Mouse (Mus musculus) hindbrain, embryonic 11.5 days (tissue): ENCODE measurements around the gene Pawr. TPM values are rescaled to one million over a fixed set of nuclear protein-coding genes. Genes with fewer than 3 reads are reported as not detected.

Experiments
- ATAC-seq: fragments of 200-750 bp; cut with Nextera tagmentation; 2 replicates; pipeline ENCODE4 v1.8.0; 2017; ENCODE audit warnings: mild to moderate bottlenecking, moderate TSS enrichment, moderate library complexity; ENCODE audit not compliant: low FRiP score
- DNase-seq: peaks from one replicate; pipeline ENCODE4 v3.0.0-alpha.2; 2015; ENCODE audit warnings: low spot score
- H3K27ac ChIP-seq: fragments of 300-500 bp; sonication (generic); 2 replicates; pipeline ENCODE4 v1.5.1; 2014; ENCODE audit warnings: mild to moderate bottlenecking, low read depth, low read length
- H3K27me3 ChIP-seq: fragments of 300-500 bp; sonication (generic); 2 replicates; pipeline ENCODE4 v1.6.1; 2014; ENCODE audit warnings: mild to moderate bottlenecking, low read length, moderate library complexity, mixed read lengths; ENCODE audit not compliant: control insufficient read depth, insufficient read depth
- H3K36me3 ChIP-seq: fragments of 300-500 bp; sonication (generic); 2 replicates; pipeline ENCODE4 v1.6.1; 2014; ENCODE audit warnings: mild to moderate bottlenecking, low read length, moderate library complexity, mixed read lengths; ENCODE audit not compliant: control insufficient read depth, insufficient read depth
- H3K4me1 ChIP-seq: fragments of 300-500 bp; sonication (generic); replicated peaks from 2 replicates; pipeline ENCODE4 v1.6.1; 2014; ENCODE audit warnings: low read length, mixed read lengths; ENCODE audit not compliant: control insufficient read depth, insufficient read depth
- H3K4me2 ChIP-seq: fragments of 300-500 bp; sonication (generic); replicated peaks from 2 replicates; pipeline ENCODE4 v1.6.1; 2014; ENCODE audit warnings: mild to moderate bottlenecking, low read depth, low read length
- H3K4me3 ChIP-seq: fragments of 300-500 bp; sonication (generic); 2 replicates; pipeline ENCODE4 v1.5.1; 2014; ENCODE audit warnings: low read depth, low read length
- H3K9ac ChIP-seq: fragments of 300-500 bp; sonication (generic); 2 replicates; pipeline ENCODE4 v1.6.1; 2014; ENCODE audit warnings: low read depth, low read length
- H3K9me3 ChIP-seq: fragments of 300-500 bp; sonication (generic); 2 replicates; pipeline ENCODE4 v1.6.1; 2016; ENCODE audit warnings: low read length; ENCODE audit not compliant: control insufficient read depth
- WGBS: fragments of 180-500 bp; shearing (Covaris S2); extraction: QIAGEN DNeasy Blood & Tissue Kit; methylation state at CpG from one replicate; pipeline ENCODE4 v1.1.7; 2014; 5-methylcytosine and 5-hydroxymethylcytosine counted together
- polyA plus RNA-seq: library from polyadenylated mRNA; unstranded; fragments of >200 nt; fragmentation: Nextera tagmentation; extraction: Ambion mirVana; gene quantifications from 2 replicates; pipeline ENCODE4 v1.2.1, GENCODE M21; 2014

Gene Pawr
- polyA plus RNA-seq, 1 experiment from 2014 or later, result 13.0 TPM

DNA sequence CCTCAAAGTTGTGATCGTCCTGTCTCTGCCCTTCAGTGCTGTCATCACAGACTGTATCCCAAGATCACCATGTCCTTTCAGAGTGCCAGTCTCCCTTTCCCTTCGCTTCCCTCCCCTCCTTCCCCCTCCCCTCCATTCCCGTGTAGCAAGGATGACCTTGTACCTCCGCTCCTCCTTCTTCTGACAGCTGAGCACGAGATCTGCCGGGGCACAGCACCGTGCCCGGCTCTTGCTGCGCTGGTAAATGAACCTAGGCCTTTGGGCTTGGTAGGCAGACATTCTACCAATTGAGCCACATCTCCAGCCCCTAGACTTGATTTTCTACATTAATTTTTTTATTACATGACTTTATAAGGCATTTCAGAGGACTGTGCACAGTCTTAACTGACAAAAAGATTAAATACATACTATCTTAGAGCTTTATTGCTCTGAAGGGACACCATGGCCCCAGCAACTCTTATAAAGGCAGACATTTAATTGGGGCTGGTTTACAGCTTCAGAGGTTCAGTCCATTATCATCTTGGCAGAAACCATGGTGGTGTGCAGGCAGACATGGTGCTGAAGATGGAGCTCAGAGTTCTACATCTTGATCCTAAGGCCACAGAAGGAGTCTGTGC lies 52.3 kb downstream of the Pawr start:
- WGBS, result 82% methylated on average over 9 of the region's 9 CpGs
- Histone ChIP-seq H3K27me3 (no peaks in the 10 kb centered on the region), H3K4me1 (no peaks in the 10 kb centered on the region; the same call in none of the 2 replicates), H3K9me3 (no peaks in the 10 kb centered on the region), H3K36me3 (no peaks in the 10 kb centered on the region), H3K4me3 (no peak overlapping the region), H3K27ac (no peak overlapping the region), H3K4me2 (no peak overlapping the region), H3K9ac (no peak overlapping the region)
- ATAC-seq, result no peak
- no peak for DNase-seq

DNA sequence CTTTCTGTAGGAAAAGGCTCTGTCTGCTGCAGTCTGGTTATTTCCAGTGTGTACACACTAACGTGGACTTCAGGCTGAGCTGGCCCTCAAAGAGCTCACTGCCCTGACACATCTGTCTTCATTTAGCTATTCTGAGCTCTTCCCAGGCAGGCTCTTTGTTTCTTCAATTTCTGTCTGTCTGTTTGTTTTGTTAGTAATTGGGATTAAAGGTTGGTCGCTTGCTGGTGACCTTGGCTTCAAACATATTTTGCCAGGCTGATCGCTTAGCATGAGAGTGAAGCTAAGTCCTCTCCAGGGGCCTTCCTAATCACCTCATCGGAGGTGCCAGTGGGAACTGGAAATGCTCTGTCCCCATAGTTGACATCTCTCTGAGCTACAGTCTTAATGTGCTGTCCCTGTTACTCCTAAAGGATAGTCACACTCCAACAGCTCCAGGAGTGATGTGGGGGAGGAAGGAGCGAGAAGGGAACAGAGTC lies 53.6 kb downstream of the Pawr start:
- WGBS, result 40% methylated on average over 5 of the region's 5 CpGs
- Histone ChIP-seq H3K4me1 (no peaks in the 10 kb centered on the region; the same call in none of the 2 replicates), H3K9me3 (no peaks in the 10 kb centered on the region), H3K9ac (no peak overlapping the region), H3K4me2 (no peak overlapping the region), H3K27ac (no peak overlapping the region), H3K27me3 (no peaks in the 10 kb centered on the region), H3K4me3 (no peak overlapping the region), H3K36me3 (no peaks in the 10 kb centered on the region)
- ATAC-seq (no peak), DNase-seq (no peak)

DNA sequence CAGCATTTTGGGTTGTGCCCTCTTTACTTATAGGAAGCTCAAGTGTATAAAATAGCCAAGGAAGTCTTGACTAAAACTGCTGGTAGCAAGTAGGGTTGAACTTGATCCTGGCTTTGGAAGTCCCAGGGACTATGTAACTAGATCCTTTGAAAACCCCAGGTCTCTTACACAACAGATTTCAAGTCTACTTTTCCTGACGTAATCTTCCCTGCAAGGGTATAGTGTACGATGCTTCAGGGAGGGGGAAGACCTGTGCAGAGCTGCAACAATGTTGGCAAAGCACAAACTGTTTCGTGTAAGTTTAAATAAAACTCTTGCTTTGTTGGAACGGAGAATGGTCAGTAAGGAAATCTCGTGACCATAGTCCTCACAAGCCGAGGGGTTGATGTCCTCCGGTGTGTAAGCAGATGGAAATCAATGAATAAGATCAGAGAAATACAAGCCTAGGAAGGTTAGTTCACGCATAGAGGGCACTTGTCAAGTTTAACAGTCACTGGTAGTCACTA lies 56.5 kb downstream of the Pawr start:
- WGBS, result 74% methylated on average over 8 of the region's 8 CpGs
- Histone ChIP-seq H3K27ac (no peak overlapping the region), H3K36me3 (no peaks in the 10 kb centered on the region), H3K4me1 (no peaks in the 10 kb centered on the region; the same call in none of the 2 replicates), H3K4me2 (no peak overlapping the region), H3K4me3 (no peak overlapping the region), H3K9ac (no peak overlapping the region), H3K9me3 (no peaks in the 10 kb centered on the region), H3K27me3 (no peaks in the 10 kb centered on the region)
- ATAC-seq, result no peak
- no peak for DNase-seq

DNA sequence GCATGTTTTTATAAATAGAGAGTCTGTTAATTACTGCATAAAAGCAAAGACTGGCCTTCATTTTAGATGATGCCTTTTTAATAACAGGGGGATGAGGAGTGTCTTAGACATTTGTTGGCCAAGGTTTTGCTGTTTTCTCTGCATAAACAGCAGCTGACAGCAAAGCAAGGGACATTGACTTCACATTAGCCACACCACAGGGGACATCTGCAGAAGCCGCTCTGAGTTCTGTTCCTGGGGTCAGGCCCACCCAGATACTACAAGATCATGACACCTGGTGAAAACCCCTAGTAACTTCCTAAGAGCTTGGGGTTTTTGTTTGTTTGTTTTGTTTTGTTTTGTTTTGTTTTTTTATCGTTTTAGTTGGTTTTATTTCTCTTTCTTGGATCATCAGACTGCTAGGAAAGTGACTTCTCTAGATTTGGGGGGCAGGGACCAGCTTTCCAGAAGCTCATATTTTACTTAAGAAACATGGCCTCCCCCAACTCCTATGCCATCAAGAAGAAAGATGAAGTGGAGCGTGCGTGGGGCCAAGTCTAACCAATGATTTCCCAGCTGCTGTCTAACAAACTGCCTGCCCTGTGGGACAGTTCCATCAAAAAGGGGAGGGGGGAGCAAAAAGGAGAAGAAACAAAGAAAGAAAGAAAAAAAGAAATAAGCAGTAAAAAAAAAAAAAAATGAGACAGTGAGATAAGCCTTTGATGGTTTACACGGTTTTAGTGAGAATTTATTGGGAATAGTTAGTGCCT lies 57.4 kb downstream of the Pawr start:
- no peak overlapping the region for H3K4me3 ChIP-seq
- no peaks in the 10 kb centered on the region for H3K9me3 ChIP-seq
- 0 out of 2 replicates have a peak, but pooled peaks have one; percentile 51 for ATAC-seq
- no peaks in the 10 kb centered on the region; the same call in none of the 2 replicates for H3K4me1 ChIP-seq
- no peaks in the 10 kb centered on the region for H3K27me3 ChIP-seq
- H3K27ac ChIP-seq, result no peak overlapping the region
- no peak overlapping the region for H3K4me2 ChIP-seq
- H3K9ac ChIP-seq, result no peak overlapping the region
- DNase-seq, result peak; percentile 25
- WGBS, result 36% methylated on average over 5 of the region's 5 CpGs
- no peaks in the 10 kb centered on the region for H3K36me3 ChIP-seq

DNA sequence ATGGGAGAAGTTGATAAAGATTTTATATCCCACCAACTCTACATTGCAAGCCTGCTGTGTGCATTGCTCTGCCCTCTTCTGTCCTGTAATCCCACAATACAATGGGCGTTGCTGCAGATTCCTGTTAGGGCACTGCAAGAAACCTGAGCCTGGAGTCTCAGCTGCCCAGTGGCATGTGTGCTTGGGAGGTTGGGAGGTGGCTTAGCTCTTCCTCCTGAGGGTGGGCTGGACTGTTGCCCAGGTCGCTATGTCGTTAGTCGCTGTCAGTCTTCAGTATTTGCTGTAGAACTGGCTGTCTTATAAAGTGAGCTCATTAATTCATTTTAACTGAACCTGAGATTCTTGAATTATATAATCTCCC lies 58.0 kb downstream of the Pawr start:
- Histone ChIP-seq H3K9ac (no peak overlapping the region), H3K4me3 (no peak overlapping the region), H3K27ac (0 out of 2 replicates have a peak overlapping the region, but pooled peaks have one; percentile 24), H3K27me3 (no peaks in the 10 kb centered on the region), H3K4me2 (no peak overlapping the region), H3K4me1 (no peaks in the 10 kb centered on the region; the same call in none of the 2 replicates), H3K9me3 (no peaks in the 10 kb centered on the region), H3K36me3 (no peaks in the 10 kb centered on the region)
- WGBS, result 30% methylated on average over 4 of the region's 4 CpGs
- DNase-seq (peak; percentile 28), ATAC-seq (peak; percentile 61; the same call in 1 of the 2 replicates)

DNA sequence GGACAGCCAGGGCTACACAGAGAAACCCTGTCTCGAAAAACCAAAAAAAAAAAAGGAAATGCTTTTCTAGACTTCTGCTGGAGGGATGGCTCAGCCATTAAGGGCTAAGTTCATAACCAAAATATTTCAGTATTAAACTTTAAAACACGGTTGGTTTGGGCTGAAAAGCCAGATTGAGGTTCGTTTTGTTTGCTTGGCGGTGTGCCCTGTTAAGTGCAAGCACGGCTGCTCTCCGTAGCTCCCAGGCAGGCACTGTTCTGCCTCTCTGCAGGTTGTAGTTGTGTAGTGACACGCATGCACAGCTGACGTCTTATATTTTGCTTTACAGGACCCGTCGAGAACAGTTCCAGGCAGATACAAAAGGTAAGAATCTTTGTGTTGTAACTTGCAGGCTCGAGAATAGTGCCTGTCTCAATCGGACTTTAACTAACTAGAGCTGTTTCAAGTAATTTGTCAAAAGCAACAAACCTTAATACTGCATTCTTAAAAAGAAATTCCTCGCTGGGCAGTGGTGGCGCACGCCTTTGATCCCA lies 59.5 kb downstream of the Pawr start:
- DNase-seq (no peak), ATAC-seq (no peak)
- H3K4me2 ChIP-seq, result no peak overlapping the region
- WGBS, result 92% methylated on average over 15 of the region's 15 CpGs
- H3K36me3 ChIP-seq, result no peaks in the 10 kb centered on the region
- no peaks in the 10 kb centered on the region for H3K27me3 ChIP-seq
- H3K4me3 ChIP-seq, result no peak overlapping the region
- H3K9me3 ChIP-seq, result no peaks in the 10 kb centered on the region
- H3K27ac ChIP-seq, result no peak overlapping the region
- no peak overlapping the region for H3K9ac ChIP-seq
- H3K4me1 ChIP-seq, result no peaks in the 10 kb centered on the region; the same call in none of the 2 replicates

DNA sequence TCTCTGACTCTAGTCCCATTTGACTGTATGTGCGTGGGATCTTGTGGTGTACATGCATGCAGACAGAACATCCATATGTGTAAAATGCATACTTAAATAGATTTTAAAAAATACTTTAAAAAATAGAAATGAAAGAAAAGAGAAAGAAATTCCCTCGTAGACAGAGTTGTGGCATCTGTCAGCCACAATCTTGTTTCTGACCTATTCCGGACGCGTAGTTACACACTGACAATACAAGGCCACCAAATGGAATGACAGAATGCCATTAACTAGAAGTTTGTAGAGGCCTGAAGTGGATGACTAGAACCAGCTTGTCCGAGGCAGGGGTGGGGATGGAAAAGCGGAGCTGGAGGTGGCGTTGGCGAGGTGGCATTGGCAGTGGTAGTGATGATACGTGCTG lies 60.2 kb downstream of the Pawr start:
- Histone ChIP-seq H3K36me3 (no peaks in the 10 kb centered on the region), H3K27ac (no peak overlapping the region), H3K9ac (no peak overlapping the region), H3K4me3 (no peak overlapping the region), H3K4me2 (no peak overlapping the region), H3K9me3 (no peaks in the 10 kb centered on the region), H3K27me3 (no peaks in the 10 kb centered on the region), H3K4me1 (no peaks in the 10 kb centered on the region; the same call in none of the 2 replicates)
- DNase-seq, result no peak
- ATAC-seq, result no peak
- 97% methylated on average over 10 of the region's 10 CpGs for WGBS

DNA sequence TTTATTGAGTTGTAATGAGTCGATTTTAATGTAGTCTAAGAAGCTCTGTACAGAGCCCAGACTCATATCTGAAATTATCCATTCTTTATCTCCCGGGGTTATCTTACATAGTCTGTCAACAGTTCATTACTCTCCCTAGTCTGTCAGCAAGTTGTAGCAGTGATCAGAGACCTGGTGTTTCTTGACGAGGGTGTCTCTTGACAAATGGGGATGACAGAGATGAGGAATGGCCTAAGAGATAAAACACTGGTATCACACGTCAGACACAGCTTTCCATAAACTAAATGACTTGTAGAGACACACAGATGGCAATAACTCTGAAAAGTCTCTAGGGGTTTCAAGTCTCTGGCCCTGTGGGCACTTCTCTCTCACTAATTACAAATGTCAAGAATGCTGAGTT lies 62.4 kb downstream of the Pawr start:
- ATAC-seq (0 out of 2 replicates have a peak, but pooled peaks have one; percentile 23), DNase-seq (no peak)
- no peak overlapping the region for H3K4me3 ChIP-seq
- no peaks in the 10 kb centered on the region for H3K36me3 ChIP-seq
- no peak overlapping the region for H3K9ac ChIP-seq
- WGBS, result 70% methylated on average over 4 of the region's 4 CpGs
- H3K27me3 ChIP-seq, result no peaks in the 10 kb centered on the region
- no peak overlapping the region for H3K4me2 ChIP-seq
- no peaks in the 10 kb centered on the region for H3K4me1 ChIP-seq
- no peaks in the 10 kb centered on the region for H3K9me3 ChIP-seq
- H3K27ac ChIP-seq, result no peak overlapping the region
